10 mouse cellular contexts compared by ENCODE assay signal in the genomic region with DNA sequence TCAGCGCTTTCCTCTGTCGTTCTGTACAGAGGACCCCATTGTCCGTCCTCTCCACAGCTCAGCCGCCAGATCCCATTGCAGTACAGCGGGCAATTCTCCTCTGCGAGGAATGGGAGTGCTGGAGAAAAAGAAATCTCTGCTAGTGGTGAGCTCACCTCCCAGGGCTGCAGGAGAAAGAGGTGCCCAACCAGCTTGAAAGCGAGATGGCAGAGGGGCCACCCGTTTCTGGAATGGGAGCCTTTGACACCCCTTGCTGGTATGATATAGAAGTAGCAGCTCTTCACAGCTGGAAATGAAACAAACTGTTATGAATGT.
A peak's percentile ranks its signal among the peaks of the same experiment; 100 is the strongest.
DNase-seq lines count a peak whose midpoint lies in the region; ATAC-seq lines count a peak whose summit lies in the region.
"Had no signal": no experiment of that assay in that cellular context is flagged by ENCODE, and none has a peak within 500 bp of the region (broad histone marks: within the 10 kb centered on the region; RNA-seq: fewer than 3 reads in every experiment).

No protein-coding gene starts in this region.

- H3K27ac ChIP-seq in kidney, embryonic 14.5 days (ENCODE audit: low read depth, low read length) = peak overlapping the region; percentile 59; the same call in 1 of the 2 replicates
- H3K27ac ChIP-seq in brown adipose tissue, adult 24 weeks (replicated peaks; ENCODE audit: low read depth, low read length) = peak overlapping the region; percentile 47; the same call in 1 of the 2 replicates
- H3K27ac ChIP-seq in forebrain, embryonic 16.5 days (ENCODE audit: low read length) = no peak overlapping the region
- H3K27ac ChIP-seq in limb, embryonic 15.5 days = peak overlapping the region; percentile 38

- no peaks in the 10 kb centered on the region for H3K36me3 ChIP-seq in kidney, embryonic 14.5 days (ENCODE audit: control insufficient read depth, insufficient read depth, low read length)
- H3K36me3 ChIP-seq in forebrain, embryonic 16.5 days (ENCODE audit: control insufficient read depth, insufficient read depth) = no peaks in the 10 kb centered on the region
- no peaks in the 10 kb centered on the region for H3K36me3 ChIP-seq in limb, embryonic 15.5 days

- H3K4me2 ChIP-seq in kidney, embryonic 14.5 days (replicated peaks; ENCODE audit: low read depth, low read length) = no peak overlapping the region
- no peak overlapping the region for H3K4me2 ChIP-seq in forebrain, embryonic 16.5 days (ENCODE audit: low read length)
- no peak overlapping the region for H3K4me2 ChIP-seq in limb, embryonic 15.5 days

- 59% methylated on average over 8 of the region's 8 CpGs for WGBS in kidney, embryonic 14.5 days
- WGBS in forebrain, embryonic 16.5 days = 19% methylated on average over 8 of the region's 8 CpGs
- WGBS in limb, embryonic 15.5 days = 58% methylated on average over 8 of the region's 8 CpGs

- no peak overlapping the region for H3K9ac ChIP-seq in kidney, embryonic 14.5 days (ENCODE audit: low read depth, low read length)
- H3K9ac ChIP-seq in forebrain, embryonic 16.5 days (replicated peaks; ENCODE audit: low read depth, low read length) = no peak overlapping the region
- H3K9ac ChIP-seq in limb, embryonic 15.5 days = no peak overlapping the region

- H3K4me1 ChIP-seq in kidney, embryonic 14.5 days (ENCODE audit: control insufficient read depth, insufficient read depth, low read length) = peaks cover 12% of the 10 kb centered on the region; the same call in 1 of the 2 replicates
- peaks cover 7% of the 10 kb centered on the region for H3K4me1 ChIP-seq in brown adipose tissue, adult 24 weeks (ENCODE audit: control insufficient read depth, insufficient read depth, insufficient read length, low read length)
- H3K4me1 ChIP-seq in forebrain, embryonic 16.5 days (replicated peaks; ENCODE audit: control insufficient read depth, insufficient read depth, low read length) = peaks cover 8% of the 10 kb centered on the region; the same call in 1 of the 2 replicates
- peaks cover 6% of the 10 kb centered on the region; the same call in 1 of the 2 replicates for H3K4me1 ChIP-seq in limb, embryonic 15.5 days

- DNase-seq in kidney, adult 8-10 months = no peak
- no peak for DNase-seq in right cerebral cortex, postnatal 10 days (ENCODE audit: low spot score in 2 of 2)
- DNase-seq in left cerebral cortex, adult 9 months (ENCODE audit: low spot score in 2 of 2) = no peak
- DNase-seq: gastrocnemius, postnatal 14 days; lung, postnatal 36 days had no signal

- H3K27me3 ChIP-seq in kidney, embryonic 14.5 days (ENCODE audit: control insufficient read depth, insufficient read depth, low read length) = no peaks in the 10 kb centered on the region
- no peaks in the 10 kb centered on the region for H3K27me3 ChIP-seq in forebrain, embryonic 16.5 days (replicated peaks; ENCODE audit: control insufficient read depth, insufficient read depth, low read length)
- no peaks in the 10 kb centered on the region for H3K27me3 ChIP-seq in limb, embryonic 15.5 days

- H3K9me3 ChIP-seq in kidney, embryonic 14.5 days (ENCODE audit: control insufficient read depth, low read length) = no peaks in the 10 kb centered on the region
- no peaks in the 10 kb centered on the region for H3K9me3 ChIP-seq in forebrain, embryonic 16.5 days (ENCODE audit: control insufficient read depth, low read length)
- H3K9me3 ChIP-seq in limb, embryonic 15.5 days = no peaks in the 10 kb centered on the region

- ATAC-seq in kidney, embryonic 14.5 days (ENCODE audit: low FRiP score, low TSS enrichment) = no peak
- ATAC-seq in forebrain, embryonic 16.5 days = peak; percentile 29; the same call in 1 of the 2 replicates
- ATAC-seq in limb, embryonic 15.5 days (ENCODE audit: insufficient number of reproducible peaks, low FRiP score, low TSS enrichment, low read depth) = no peak
- no peak for ATAC-seq in megakaryocyte, adult 5-6 weeks (ENCODE audit: poor library complexity, severe bottlenecking)

- no peak overlapping the region for H3K4me3 ChIP-seq in kidney, embryonic 14.5 days (ENCODE audit: low read length)
- H3K4me3 ChIP-seq in brown adipose tissue, adult 24 weeks (ENCODE audit: insufficient read depth, low read depth, low read length) = no peak overlapping the region
- H3K4me3 ChIP-seq in forebrain, embryonic 16.5 days (replicated peaks; ENCODE audit: low read length) = no peak overlapping the region
- no peak overlapping the region for H3K4me3 ChIP-seq in limb, embryonic 15.5 days
